Mouse (Mus musculus): ENCODE data around the gene Dvl1. TPM values are rescaled to one million over a fixed set of nuclear protein-coding genes. Genes with fewer than 3 reads are reported as not detected.

The Dvl1 gene
- 6.8 and 7.7 TPM in 2 replicates for polyA plus RNA-seq (2014; fragmentation: Nextera tagmentation; extraction: Ambion mirVana)

DNA sequence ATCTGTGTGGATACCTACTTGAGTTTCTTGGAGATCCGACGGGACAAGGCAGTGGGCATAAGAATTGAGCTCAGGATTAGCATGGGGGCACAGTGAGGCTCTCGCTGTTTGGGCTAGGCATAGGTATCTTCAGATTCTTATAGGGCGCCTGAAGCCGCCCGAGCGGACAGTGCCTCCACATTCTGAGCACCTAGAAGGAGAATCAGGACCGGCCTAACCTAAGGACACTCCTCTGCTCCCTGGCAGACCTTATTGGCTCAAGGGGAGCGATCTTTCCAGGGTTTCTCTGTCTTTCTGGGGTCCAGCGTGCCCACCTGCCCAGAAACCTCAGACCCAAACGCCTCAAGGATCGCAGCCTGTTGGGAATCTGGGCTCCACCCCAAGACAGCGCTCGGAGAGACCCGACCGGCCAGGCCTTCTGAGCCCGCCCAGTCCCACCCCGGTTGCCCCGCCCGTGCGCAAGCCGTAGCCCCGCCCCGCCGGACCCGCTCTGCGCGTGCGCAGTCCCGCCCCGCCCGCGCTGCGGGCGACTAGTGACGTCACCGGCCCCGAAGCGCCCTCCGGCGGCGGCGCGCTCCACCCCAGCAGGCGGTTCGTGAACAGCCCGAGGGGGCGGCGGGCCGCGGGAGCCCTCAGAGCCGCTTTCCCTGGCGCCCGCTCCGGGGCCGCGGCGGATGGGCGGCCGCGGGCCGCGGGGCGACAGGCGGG is at the start of gene Dvl1:
Gene Dvl1 (plus strand): TSS at position 532 of the 708 bp plus-strand sequence.
- peak within 1 kb of the TSS; percentile 90 for H3K4me2 ChIP-seq (ENCODE audit: low read depth, low read length)
- H3K36me3 ChIP-seq (replicated peaks; ENCODE audit: control insufficient read depth, insufficient read depth, low read depth, low read length) = no peaks in the 10 kb centered on the region
- no peaks in the 10 kb centered on the region for H3K27me3 ChIP-seq (ENCODE audit: control insufficient read depth, insufficient read depth, low read length)
- H3K4me3 ChIP-seq (ENCODE audit: low read depth, low read length) = peak within 1 kb of the TSS; percentile 79
- H3K4me1 ChIP-seq (ENCODE audit: control insufficient read depth, insufficient read depth, low read length) = no peaks in the 10 kb centered on the region; the same call in 1 of the 2 replicates
- H3K27ac ChIP-seq (replicated peaks; ENCODE audit: low read depth, low read length) = no peak within 1 kb of the TSS; the same call in 1 of the 2 replicates
- H3K9ac ChIP-seq (replicated peaks; ENCODE audit: low read length) = peak within 1 kb of the TSS; percentile 82
- ATAC-seq (replicated peaks; ENCODE audit: insufficient number of reproducible peaks, low FRiP score, low TSS enrichment, low read depth) = peak; percentile 82
- peak; percentile 93 for DNase-seq (ENCODE audit: low spot score)
- no peaks in the 10 kb centered on the region for H3K9me3 ChIP-seq (replicated peaks; ENCODE audit: control insufficient read depth, low read length)
- 2% methylated on average over 53 of the region's 65 CpGs for WGBS

- Histone ChIP-seq H3K36me3 (replicated peaks; ENCODE audit: control insufficient read depth, insufficient read depth, low read depth, low read length) (no peaks in the 10 kb centered on the region), H3K4me1 (ENCODE audit: control insufficient read depth, insufficient read depth, low read length) (no peaks in the 10 kb centered on the region; the same call in 1 of the 2 replicates), H3K9me3 (replicated peaks; ENCODE audit: control insufficient read depth, low read length) (no peaks in the 10 kb centered on the region), H3K9ac (replicated peaks; ENCODE audit: low read length) (no peak overlapping the region), H3K4me3 (ENCODE audit: low read depth, low read length) (no peak overlapping the region), H3K27ac (replicated peaks; ENCODE audit: low read depth, low read length) (no peak overlapping the region), H3K4me2 (ENCODE audit: low read depth, low read length) (no peak overlapping the region), H3K27me3 (ENCODE audit: control insufficient read depth, insufficient read depth, low read length) (no peaks in the 10 kb centered on the region)
- ATAC-seq (replicated peaks; ENCODE audit: insufficient number of reproducible peaks, low FRiP score, low TSS enrichment, low read depth) (no peak), DNase-seq (ENCODE audit: low spot score) (no peak)
- WGBS = 95% methylated on average over 1 of the region's 1 CpGs
Observed at GRCm38 (mm10) chr4:155802075-155802474, 45.1 kb upstream of the Dvl1 start.

GRCm38 (mm10) chr4:155802741-155803339 is 44.4 kb upstream of the Dvl1 start, which contains the start of gene Mrpl20:
TSS of gene Mrpl20 (plus strand) at chr4:155802878.
- no peaks in the 10 kb centered on the region for H3K9me3 ChIP-seq (replicated peaks; ENCODE audit: control insufficient read depth, low read length)
- H3K27ac ChIP-seq (replicated peaks; ENCODE audit: low read depth, low read length) = 0 out of 2 replicates have a peak within 1 kb of the TSS, but pooled peaks have one; percentile 35
- ATAC-seq (replicated peaks; ENCODE audit: insufficient number of reproducible peaks, low FRiP score, low TSS enrichment, low read depth) = peak; percentile 32; the same call in 1 of the 2 replicates
- WGBS = 8% methylated on average over 12 of the region's 12 CpGs
- H3K36me3 ChIP-seq (replicated peaks; ENCODE audit: control insufficient read depth, insufficient read depth, low read depth, low read length) = no peaks in the 10 kb centered on the region; the same call in 1 of the 2 replicates
- peak within 1 kb of the TSS; percentile 85 for H3K9ac ChIP-seq (replicated peaks; ENCODE audit: low read length)
- peak; percentile 52 for DNase-seq (ENCODE audit: low spot score)
- H3K4me3 ChIP-seq (ENCODE audit: low read depth, low read length) = peak within 1 kb of the TSS; percentile 82
- H3K27me3 ChIP-seq (ENCODE audit: control insufficient read depth, insufficient read depth, low read length) = no peaks in the 10 kb centered on the region
- peak within 1 kb of the TSS; percentile 60 for H3K4me2 ChIP-seq (ENCODE audit: low read depth, low read length)
- H3K4me1 ChIP-seq (ENCODE audit: control insufficient read depth, insufficient read depth, low read length) = no peaks in the 10 kb centered on the region; the same call in 1 of the 2 replicates

- DNase-seq (ENCODE audit: low spot score) (peak; percentile 96), ATAC-seq (replicated peaks; ENCODE audit: insufficient number of reproducible peaks, low FRiP score, low TSS enrichment, low read depth) (peak; percentile 96)
- Histone ChIP-seq H3K9me3 (replicated peaks; ENCODE audit: control insufficient read depth, low read length) (no peaks in the 10 kb centered on the region), H3K4me3 (ENCODE audit: low read depth, low read length) (peak overlapping the region; percentile 82), H3K4me1 (ENCODE audit: control insufficient read depth, insufficient read depth, low read length) (no peaks in the 10 kb centered on the region; the same call in 1 of the 2 replicates), H3K4me2 (ENCODE audit: low read depth, low read length) (peak overlapping the region; percentile 60), H3K27me3 (ENCODE audit: control insufficient read depth, insufficient read depth, low read length) (no peaks in the 10 kb centered on the region), H3K27ac (replicated peaks; ENCODE audit: low read depth, low read length) (0 out of 2 replicates have a peak overlapping the region, but pooled peaks have one; percentile 35), H3K9ac (replicated peaks; ENCODE audit: low read length) (peak overlapping the region; percentile 85), H3K36me3 (replicated peaks; ENCODE audit: control insufficient read depth, insufficient read depth, low read depth, low read length) (no peaks in the 10 kb centered on the region; the same call in 1 of the 2 replicates)
- under 1% methylated on average over 58 of the region's 58 CpGs for WGBS
Observed at GRCm38 (mm10) chr4:155803340-155804041, 43.7 kb upstream of the Dvl1 start.

DNA sequence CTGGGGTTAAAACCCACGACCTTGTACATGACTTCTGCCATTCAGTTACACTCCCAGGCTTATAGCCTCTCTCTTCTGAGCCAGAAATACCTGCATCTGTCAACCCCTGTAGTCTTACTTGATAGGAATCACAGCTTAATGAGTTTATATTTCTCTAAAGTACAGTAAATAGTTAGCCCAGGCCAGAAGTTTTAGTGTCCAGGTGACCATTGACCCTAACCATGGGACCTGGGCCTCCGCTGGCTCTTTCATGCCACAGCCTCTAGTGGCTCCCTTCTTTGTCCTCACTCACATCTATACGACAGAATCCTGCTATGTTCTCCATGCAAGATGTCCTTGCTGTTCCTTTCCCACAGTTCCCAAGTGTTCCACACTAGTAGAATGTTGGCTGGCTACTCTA is 39.4 kb upstream of the Dvl1 start:
- Histone ChIP-seq H3K4me2 (ENCODE audit: low read depth, low read length) (no peak overlapping the region), H3K9ac (replicated peaks; ENCODE audit: low read length) (no peak overlapping the region), H3K9me3 (replicated peaks; ENCODE audit: control insufficient read depth, low read length) (no peaks in the 10 kb centered on the region), H3K4me3 (ENCODE audit: low read depth, low read length) (no peak overlapping the region), H3K36me3 (replicated peaks; ENCODE audit: control insufficient read depth, insufficient read depth, low read depth, low read length) (peaks cover 8% of the 10 kb centered on the region), H3K27ac (replicated peaks; ENCODE audit: low read depth, low read length) (no peak overlapping the region), H3K27me3 (ENCODE audit: control insufficient read depth, insufficient read depth, low read length) (no peaks in the 10 kb centered on the region), H3K4me1 (ENCODE audit: control insufficient read depth, insufficient read depth, low read length) (no peaks in the 10 kb centered on the region; the same call in 1 of the 2 replicates)
- ATAC-seq (replicated peaks; ENCODE audit: insufficient number of reproducible peaks, low FRiP score, low TSS enrichment, low read depth) (no peak), DNase-seq (ENCODE audit: low spot score) (no peak)
- WGBS = 87% methylated on average over 3 of the region's 3 CpGs

DNA sequence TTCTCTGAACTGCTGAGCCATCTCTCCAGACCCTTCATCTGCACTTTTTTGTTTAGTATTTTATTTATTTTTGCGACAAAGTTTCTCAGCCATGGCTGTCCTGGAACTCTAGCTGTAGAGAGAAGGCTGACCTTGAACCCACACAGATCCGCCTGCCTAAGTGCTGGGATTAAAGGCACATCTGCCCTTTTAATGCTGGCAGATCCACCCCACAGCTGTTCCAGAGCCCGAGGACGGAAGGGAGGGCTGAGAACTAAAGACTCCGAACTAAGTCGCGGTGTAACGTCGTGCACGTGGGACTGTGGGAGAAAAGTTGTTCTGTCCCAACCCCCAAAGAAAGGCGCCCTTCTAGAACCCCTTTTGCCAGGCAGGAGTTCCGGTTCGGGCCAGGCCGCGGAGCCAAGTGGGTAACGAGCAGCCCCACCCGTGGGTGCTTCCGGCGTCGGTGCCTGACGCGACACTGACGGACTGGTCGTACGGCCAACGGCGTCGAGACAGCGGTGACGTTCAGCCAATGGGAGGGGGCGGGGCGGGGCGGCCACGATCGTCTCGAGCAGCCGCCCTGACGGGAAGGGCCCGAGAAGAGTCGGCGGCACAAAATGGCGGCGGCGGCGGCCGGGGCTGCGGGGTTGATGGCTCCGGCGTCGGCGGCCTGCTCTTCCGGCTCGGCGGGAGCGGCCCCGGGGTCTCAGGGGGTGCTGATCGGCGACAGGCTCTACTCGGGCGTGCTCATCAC is 35.1 kb upstream of the Dvl1 start, which contains the start of gene Ccnl2:
Gene Ccnl2 (plus strand): TSS at position 561 of the 736 bp plus-strand sequence.
- ATAC-seq (replicated peaks; ENCODE audit: insufficient number of reproducible peaks, low FRiP score, low TSS enrichment, low read depth) (peak; percentile 97), DNase-seq (ENCODE audit: low spot score) (peak; percentile 97)
- peak within 1 kb of the TSS; percentile 99 for H3K9ac ChIP-seq (replicated peaks; ENCODE audit: low read length)
- H3K27me3 ChIP-seq (ENCODE audit: control insufficient read depth, insufficient read depth, low read length) = no peaks in the 10 kb centered on the region
- H3K9me3 ChIP-seq (replicated peaks; ENCODE audit: control insufficient read depth, low read length) = no peaks in the 10 kb centered on the region
- no peaks in the 10 kb centered on the region; the same call in none of the 2 replicates for H3K4me1 ChIP-seq (ENCODE audit: control insufficient read depth, insufficient read depth, low read length)
- H3K27ac ChIP-seq (replicated peaks; ENCODE audit: low read depth, low read length) = peak within 1 kb of the TSS; percentile 67
- peaks cover 14% of the 10 kb centered on the region for H3K36me3 ChIP-seq (replicated peaks; ENCODE audit: control insufficient read depth, insufficient read depth, low read depth, low read length)
- peak within 1 kb of the TSS; percentile 72 for H3K4me2 ChIP-seq (ENCODE audit: low read depth, low read length)
- WGBS = under 1% methylated on average over 60 of the region's 60 CpGs
- H3K4me3 ChIP-seq (ENCODE audit: low read depth, low read length) = peak within 1 kb of the TSS; percentile 99

GRCm38 (mm10) chr4:155812665-155813181 is 34.5 kb upstream of the Dvl1 start:
- ATAC-seq (replicated peaks; ENCODE audit: insufficient number of reproducible peaks, low FRiP score, low TSS enrichment, low read depth) (peak; percentile 44), DNase-seq (ENCODE audit: low spot score) (peak; percentile 40)
- H3K27ac ChIP-seq (replicated peaks; ENCODE audit: low read depth, low read length) = peak overlapping the region; percentile 67
- WGBS = under 1% methylated on average over 49 of the region's 49 CpGs
- no peaks in the 10 kb centered on the region for H3K9me3 ChIP-seq (replicated peaks; ENCODE audit: control insufficient read depth, low read length)
- peak overlapping the region; percentile 72 for H3K4me2 ChIP-seq (ENCODE audit: low read depth, low read length)
- H3K36me3 ChIP-seq (replicated peaks; ENCODE audit: control insufficient read depth, insufficient read depth, low read depth, low read length) = peaks cover 14% of the 10 kb centered on the region
- peak overlapping the region; percentile 99 for H3K9ac ChIP-seq (replicated peaks; ENCODE audit: low read length)
- peak overlapping the region; percentile 99 for H3K4me3 ChIP-seq (ENCODE audit: low read depth, low read length)
- H3K27me3 ChIP-seq (ENCODE audit: control insufficient read depth, insufficient read depth, low read length) = no peaks in the 10 kb centered on the region
- H3K4me1 ChIP-seq (ENCODE audit: control insufficient read depth, insufficient read depth, low read length) = no peaks in the 10 kb centered on the region; the same call in none of the 2 replicates
